Mouse (Mus musculus): ENCODE data around the gene Tle6. TPM values are rescaled to one million over a fixed set of nuclear protein-coding genes. Genes with fewer than 3 reads are reported as not detected.
A peak's percentile ranks its signal among the peaks of the same experiment; 100 is the strongest.

Gene Tle6
- total RNA-seq (2021), result 10 to 100 TPM; 12.8 to 20.2 TPM
- long read RNA-seq, experiment 1, partial matches to known transcripts, result 1 of 10 reads
- long read RNA-seq, experiment 1, other reads (novel, unspliced or antisense), result 8 of 10 reads
- long read RNA-seq, experiment 2, partial matches to known transcripts, result 2 of 20 reads
- long read RNA-seq, experiment 2, other reads (novel, unspliced or antisense), result 11 of 20 reads

GRCm38 (mm10) chr10:81600738-81601203 lies at the start of gene Tle6:
Gene Tle6, minus strand, starts transcription at chr10:81601073.
- peak; percentile 92 to 95 for DNase-seq (ENCODE audit: low spot score in 2 of 2)

- DNase-seq (ENCODE audit: low spot score in 2 of 2), result peak; percentile 56 to 68
Observed at GRCm38 (mm10) chr10:81648803-81649775, 48.2 kb upstream of the Tle6 start, which contains the start of gene Gm10778. Gene Gm10778, plus strand, starts transcription at chr10:81649059.

GRCm38 (mm10) chr10:81646015-81646555 lies 45.2 kb upstream of the Tle6 start:
- DNase-seq (ENCODE audit: low spot score in 2 of 2), result peak in 1 of 2 experiments; percentile 3

- no peak for DNase-seq (ENCODE audit: low spot score in 2 of 2)
Observed at GRCm38 (mm10) chr10:81645391-81645790, 44.5 kb upstream of the Tle6 start.

- peak; percentile 2 to 3 for DNase-seq (ENCODE audit: low spot score in 2 of 2)
Observed at GRCm38 (mm10) chr10:81644716-81645115, 43.8 kb upstream of the Tle6 start.

- DNase-seq (ENCODE audit: low spot score in 2 of 2), result peak in 1 of 2 experiments; percentile 2
Observed at GRCm38 (mm10) chr10:81644162-81644561, 43.3 kb upstream of the Tle6 start.

- peak; percentile 89 to 90 for DNase-seq (ENCODE audit: low spot score in 2 of 2)
Observed at GRCm38 (mm10) chr10:81643449-81644055, 42.7 kb upstream of the Tle6 start.

GRCm38 (mm10) chr10:81642648-81643448 lies 42.0 kb upstream of the Tle6 start:
- peak; percentile 4 to 5 for DNase-seq (ENCODE audit: low spot score in 2 of 2)

GRCm38 (mm10) chr10:81641978-81642647 lies 41.2 kb upstream of the Tle6 start:
- no peak for DNase-seq (ENCODE audit: low spot score in 2 of 2)

GRCm38 (mm10) chr10:81641566-81641965 lies 40.7 kb upstream of the Tle6 start:
- DNase-seq (ENCODE audit: low spot score in 2 of 2), result peak in 1 of 2 experiments; percentile 1

GRCm38 (mm10) chr10:81640825-81641224 lies 40.0 kb upstream of the Tle6 start:
- peak in 1 of 2 experiments; percentile 3 for DNase-seq (ENCODE audit: low spot score in 2 of 2)

GRCm38 (mm10) chr10:81638101-81638500 lies 37.2 kb upstream of the Tle6 start:
- DNase-seq (ENCODE audit: low spot score in 2 of 2), result no peak

- no peak for DNase-seq (ENCODE audit: low spot score in 2 of 2)
Observed at GRCm38 (mm10) chr10:81636338-81636737, 35.5 kb upstream of the Tle6 start.

GRCm38 (mm10) chr10:81633253-81634099 lies 32.6 kb upstream of the Tle6 start:
- DNase-seq (ENCODE audit: low spot score in 2 of 2), result peak; percentile 59 to 68

- no peak for DNase-seq (ENCODE audit: low spot score in 2 of 2)
Observed at GRCm38 (mm10) chr10:81628390-81628789, 27.5 kb upstream of the Tle6 start, which contains the start of gene Ankrd24. Gene Ankrd24, plus strand, starts transcription at chr10:81628540.

GRCm38 (mm10) chr10:81627836-81628220 lies 27.0 kb upstream of the Tle6 start:
- DNase-seq (ENCODE audit: low spot score in 2 of 2), result no peak

GRCm38 (mm10) chr10:81626994-81627835 lies 26.3 kb upstream of the Tle6 start, which contains the start of gene Sirt6:
Gene Sirt6, minus strand, starts transcription at chr10:81627797.
- DNase-seq (ENCODE audit: low spot score in 2 of 2), result peak; percentile 67 to 82

Measured in adrenal gland, postnatal 4 days (tissue).